Mouse (Mus musculus) midbrain, embryonic 16.5 days (tissue): Measurements from ENCODE around the gene St6galnac4. TPM values are rescaled to one million over a fixed set of nuclear protein-coding genes. Genes with fewer than 3 reads are reported as not detected.

Experiments
- ATAC-seq: fragments of 200-750 bp; cut with Nextera tagmentation; 2 replicates; pipeline ENCODE4 v1.8.0; 2017; ENCODE audit warnings: moderate TSS enrichment
- H3K27ac ChIP-seq: fragments of 300-500 bp; sonication (generic); 2 replicates; pipeline ENCODE4 v1.5.1; 2014; ENCODE audit warnings: mild to moderate bottlenecking, low read length, mixed read lengths
- H3K27me3 ChIP-seq: fragments of 300-500 bp; sonication (generic); 2 replicates; pipeline ENCODE4 v1.6.1; 2014; ENCODE audit warnings: low read depth, low read length, mixed read lengths; ENCODE audit not compliant: control insufficient read depth, insufficient read depth
- H3K36me3 ChIP-seq: fragments of 300-500 bp; sonication (generic); 2 replicates; pipeline ENCODE4 v1.6.1; 2014; ENCODE audit warnings: mild to moderate bottlenecking, low read length, moderate library complexity, mixed read lengths; ENCODE audit not compliant: control insufficient read depth, insufficient read depth
- H3K4me1 ChIP-seq: fragments of 300-500 bp; sonication (generic); 2 replicates; pipeline ENCODE4 v1.6.1; 2014; ENCODE audit warnings: mild to moderate bottlenecking, low read length, mixed read lengths; ENCODE audit not compliant: control insufficient read depth, insufficient read depth
- H3K4me2 ChIP-seq: fragments of 300-500 bp; sonication (generic); 2 replicates; pipeline ENCODE4 v1.6.1; 2014; ENCODE audit warnings: mild to moderate bottlenecking, low read length, mixed read lengths
- H3K4me3 ChIP-seq: fragments of 300-500 bp; sonication (generic); 2 replicates; pipeline ENCODE4 v1.5.1; 2014; ENCODE audit warnings: low read depth, mild to moderate bottlenecking, low read length, moderate library complexity, mixed read lengths
- H3K9ac ChIP-seq: fragments of 300-500 bp; sonication (generic); 2 replicates; pipeline ENCODE4 v1.6.1; 2014; ENCODE audit warnings: low read depth, low read length, mixed read lengths
- H3K9me3 ChIP-seq: fragments of 300-500 bp; sonication (generic); replicated peaks from 2 replicates; pipeline ENCODE4 v1.6.1; 2014; ENCODE audit warnings: mild to moderate bottlenecking, low read length, mixed read lengths; ENCODE audit not compliant: control insufficient read depth, poor library complexity, severe bottlenecking
- WGBS: fragments of 180-500 bp; shearing (Covaris S2); extraction: QIAGEN DNeasy Blood & Tissue Kit; methylation state at CpG from one replicate; pipeline ENCODE4 v1.1.7; 2014; 5-methylcytosine and 5-hydroxymethylcytosine counted together
- polyA plus RNA-seq: library from polyadenylated mRNA; unstranded; fragments of >200 nt; fragmentation: Nextera tagmentation; extraction: Ambion mirVana; gene quantifications from 2 replicates; pipeline ENCODE4 v1.2.1, GENCODE M21; 2015

Gene St6galnac4
- polyA plus RNA-seq, 1 experiment from 2014 or later, result 39.0 TPM

- H3K36me3 ChIP-seq, result no peaks in the 10 kb centered on the region
- 64% methylated on average over 30 of the region's 31 CpGs for WGBS
- no peak within 1 kb of the TSS for H3K9ac ChIP-seq
- no peak within 1 kb of the TSS for H3K4me2 ChIP-seq
- no peaks in the 10 kb centered on the region for H3K4me1 ChIP-seq
- no peak for ATAC-seq
- no peaks in the 10 kb centered on the region for H3K27me3 ChIP-seq
- no peaks in the 10 kb centered on the region for H3K9me3 ChIP-seq
- no peak within 1 kb of the TSS for H3K27ac ChIP-seq
- H3K4me3 ChIP-seq, result peak within 1 kb of the TSS; percentile 10
Measured at GRCm38 (mm10) chr2:32646379-32647056, 59.6 kb downstream of the St6galnac4 start, which contains the start of gene Eng. Eng (plus strand) TSS chr2:32646595.

GRCm38 (mm10) chr2:32647366-32647765 is 60.5 kb downstream of the St6galnac4 start:
- no peaks in the 10 kb centered on the region for H3K36me3 ChIP-seq
- H3K9me3 ChIP-seq, result no peaks in the 10 kb centered on the region
- H3K9ac ChIP-seq, result no peak overlapping the region
- H3K27ac ChIP-seq, result no peak overlapping the region
- peak overlapping the region; percentile 6 for H3K4me3 ChIP-seq
- 94% methylated on average over 7 of the region's 7 CpGs for WGBS
- ATAC-seq, result no peak
- H3K4me2 ChIP-seq, result no peak overlapping the region; the same call in 1 of the 2 replicates
- no peaks in the 10 kb centered on the region for H3K4me1 ChIP-seq
- H3K27me3 ChIP-seq, result no peaks in the 10 kb centered on the region

Other genes starting within 250 kb of the St6galnac4 start
- 56.3 and 58.7 TPM in 2 replicates for gene Ciz1, start 234.8 kb upstream of the St6galnac4 start, polyA plus RNA-seq
- 55.1 and 66.3 TPM in 2 replicates for gene Dnm1, start 233.8 kb upstream of the St6galnac4 start, polyA plus RNA-seq
- gene 1110008P14Rik, start 205.2 kb upstream of the St6galnac4 start, polyA plus RNA-seq, result 117 and 132 TPM in 2 replicates
- gene Lcn2, start 198.8 kb upstream of the St6galnac4 start, polyA plus RNA-seq, result 0.86 and 1.2 TPM in 2 replicates
- gene Ptges2, start 191.2 kb upstream of the St6galnac4 start, polyA plus RNA-seq, result 50.7 and 51.4 TPM in 2 replicates
- gene Naif1, start 136.6 kb upstream of the St6galnac4 start, polyA plus RNA-seq, result 5.3 and 5.5 TPM in 2 replicates
- gene Slc25a25, start 135.7 kb upstream of the St6galnac4 start, polyA plus RNA-seq, result 55.1 and 60.1 TPM in 2 replicates
- 5.0 and 5.9 TPM in 2 replicates for gene Fam102a, start 51.8 kb upstream of the St6galnac4 start, polyA plus RNA-seq
- 136 TPM in 2 replicates for gene Dpm2, start 16.2 kb upstream of the St6galnac4 start, polyA plus RNA-seq
- 14.5 and 17.1 TPM in 2 replicates for gene Pip5kl1, start 12.3 kb upstream of the St6galnac4 start, polyA plus RNA-seq
- gene 9430097D07Rik, start 11.4 kb upstream of the St6galnac4 start, polyA plus RNA-seq, result 0.52 and 1.1 TPM in 2 replicates
- 26.5 and 36.4 TPM in 2 replicates for gene St6galnac6, start 12.6 kb downstream of the St6galnac4 start, polyA plus RNA-seq
- 107 and 108 TPM in 2 replicates for gene Ak1, start 34.7 kb downstream of the St6galnac4 start, polyA plus RNA-seq
- gene Eng, start 59.5 kb downstream of the St6galnac4 start, polyA plus RNA-seq, result 27.2 and 30.3 TPM in 2 replicates
- 21.1 and 23.5 TPM in 2 replicates for gene Fpgs, start 117.0 kb downstream of the St6galnac4 start, polyA plus RNA-seq
- 61.3 and 67.3 TPM in 2 replicates for gene Cdk9, start 126.0 kb downstream of the St6galnac4 start, polyA plus RNA-seq
- 51.1 and 59.3 TPM in 2 replicates for gene Sh2d3c, start 134.0 kb downstream of the St6galnac4 start, polyA plus RNA-seq
- gene 6330409D20Rik, start 153.9 kb downstream of the St6galnac4 start, polyA plus RNA-seq, result 3.2 and 3.5 TPM in 2 replicates
- 46.9 and 48.5 TPM in 2 replicates for gene Tor2a, start 170.1 kb downstream of the St6galnac4 start, polyA plus RNA-seq
- gene Ttc16, start 188.5 kb downstream of the St6galnac4 start, polyA plus RNA-seq, result 0.68 and 0.80 TPM in 2 replicates
- gene Ptrh1, start 188.7 kb downstream of the St6galnac4 start, polyA plus RNA-seq, result 4.9 and 5.0 TPM in 2 replicates
- gene Cfap157, start 197.3 kb downstream of the St6galnac4 start, polyA plus RNA-seq, result 0.82 and 0.99 TPM in 2 replicates